Mouse (Mus musculus): ENCODE measurements at regions not wholly inside any gene's neighbourhood (a gene's known extent, or its start where the extent isn't known, plus 50 kb on each side); places are given as distances from the start of the nearest gene placed in this dataset.
"Not testable (repeated sequence)": the region's sequence is repeated elsewhere in the genome, so short reads cannot be mapped to it uniquely, and the experiment has no call there.

DNA sequence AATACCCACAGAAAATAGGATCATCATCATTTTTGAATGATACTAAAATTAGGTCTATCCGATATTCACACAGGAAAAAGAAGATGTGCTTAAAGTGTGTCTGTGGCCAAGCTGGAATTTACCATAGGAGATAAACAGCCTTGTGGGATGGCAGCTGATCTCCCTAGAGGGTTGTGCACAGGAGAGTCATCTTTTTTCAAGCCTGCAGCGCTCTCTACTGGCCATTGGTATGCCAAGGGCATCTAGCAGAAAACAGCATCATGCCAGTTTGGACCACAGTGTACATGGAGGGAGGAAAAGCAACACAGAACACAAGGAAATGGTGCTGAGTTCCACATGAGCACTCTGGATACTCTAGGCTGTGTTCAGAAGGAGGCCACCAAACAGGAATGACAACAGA is 74.1 kb upstream of the Diaph3 start:
- DNase-seq (ENCODE audit: low spot score), result peak; percentile 44

DNA sequence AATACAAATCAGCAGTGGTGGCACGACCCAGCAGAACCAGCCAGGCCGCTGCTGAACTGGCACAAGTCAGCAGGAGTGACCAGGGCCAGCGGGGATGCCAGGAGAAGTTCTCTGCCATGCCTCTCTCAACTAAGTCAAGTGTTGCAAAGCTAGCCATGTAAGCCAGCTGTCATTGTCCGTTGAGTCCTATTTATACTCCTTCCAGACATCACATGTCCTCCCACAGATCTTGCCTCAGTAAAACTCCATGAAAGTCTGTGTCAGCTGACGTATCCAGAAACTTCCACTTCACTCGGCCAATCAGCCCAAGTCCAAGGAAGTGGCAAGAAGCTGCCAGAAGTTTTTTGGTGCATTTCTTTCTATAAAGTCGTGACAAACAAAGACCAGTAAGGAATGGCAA is 76.0 kb upstream of the Diaph3 start:
- no peak for DNase-seq (ENCODE audit: low spot score)

DNA sequence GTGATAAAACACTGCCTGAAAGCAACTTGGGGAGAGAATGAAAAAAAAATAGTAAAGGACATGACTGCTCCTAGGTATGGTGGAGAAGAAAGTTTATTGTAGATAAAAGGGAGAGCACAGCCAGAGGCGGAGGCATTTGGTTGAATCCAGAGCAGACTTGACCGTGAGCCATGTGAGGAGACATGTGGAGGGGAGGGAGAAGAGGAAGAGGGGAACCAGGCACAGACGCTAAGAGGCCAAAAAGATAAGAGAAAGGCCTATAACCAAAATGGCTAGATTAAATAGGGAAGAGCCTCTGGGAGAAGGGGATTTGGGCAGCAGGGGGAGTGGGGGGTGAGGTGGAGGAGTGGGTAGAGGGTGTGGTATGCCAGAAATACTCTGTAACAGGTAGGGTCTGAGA is 78.9 kb upstream of the Diaph3 start:
- DNase-seq (ENCODE audit: low spot score), result no peak

DNA sequence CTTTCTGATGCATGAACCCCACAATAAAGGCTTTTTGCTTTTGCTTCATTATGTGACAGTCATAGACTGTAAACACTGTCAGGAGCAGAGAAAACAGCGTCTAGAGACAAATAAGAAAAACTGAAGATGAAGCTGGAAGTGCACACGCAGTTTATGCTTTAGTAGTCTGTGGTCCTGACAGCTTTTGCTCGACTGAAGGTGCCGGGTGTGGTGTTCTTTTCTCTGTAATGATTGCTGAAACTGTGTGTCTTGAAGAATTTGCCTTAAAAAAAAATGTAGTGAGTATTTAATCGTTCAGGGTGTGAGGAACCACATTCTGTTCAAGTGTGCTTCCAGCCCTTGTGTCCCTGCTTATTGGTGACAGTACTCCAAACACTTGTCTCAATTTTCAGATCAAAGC is 83.8 kb upstream of the Diaph3 start:
- no peak for DNase-seq (ENCODE audit: low spot score)

GRCm38 (mm10) chr14:87249258-87249657 is 108.2 kb upstream of the Diaph3 start:
- DNase-seq (ENCODE audit: low spot score), result no peak

DNA sequence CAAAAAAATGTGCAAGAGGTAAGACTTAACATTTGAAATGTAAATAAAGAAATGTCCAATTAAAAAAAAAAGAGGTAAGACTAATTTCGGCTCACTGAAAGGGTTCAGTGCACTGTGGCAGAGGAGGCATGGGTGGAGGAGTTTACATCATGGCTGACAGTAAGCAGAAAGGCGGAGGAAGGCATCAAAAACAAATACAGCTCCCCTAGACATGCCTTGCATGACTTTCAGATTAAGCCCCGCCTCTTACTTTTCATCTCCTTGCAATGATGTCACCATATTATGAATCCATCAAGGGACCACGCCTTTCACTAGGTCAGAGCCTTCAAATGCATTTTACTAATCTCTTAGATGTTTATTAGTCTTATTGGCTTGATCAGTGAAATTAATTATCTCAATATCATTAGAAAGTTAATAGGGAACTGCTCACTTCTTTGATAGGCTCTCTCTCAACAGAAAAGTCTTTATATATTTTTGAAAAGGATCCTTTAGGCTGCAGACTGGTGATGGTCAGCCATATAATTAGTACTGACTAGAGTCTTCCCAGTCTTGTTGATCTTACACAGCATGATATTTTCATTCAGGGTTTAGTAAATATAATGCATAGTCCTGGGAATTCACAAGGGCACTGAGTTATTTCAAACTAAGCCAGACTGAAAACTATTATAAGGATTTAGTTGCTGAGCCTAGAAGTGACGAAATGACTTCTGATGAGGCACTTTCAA is 114.6 kb upstream of the Diaph3 start:
- no peak for DNase-seq (ENCODE audit: low spot score)

DNA sequence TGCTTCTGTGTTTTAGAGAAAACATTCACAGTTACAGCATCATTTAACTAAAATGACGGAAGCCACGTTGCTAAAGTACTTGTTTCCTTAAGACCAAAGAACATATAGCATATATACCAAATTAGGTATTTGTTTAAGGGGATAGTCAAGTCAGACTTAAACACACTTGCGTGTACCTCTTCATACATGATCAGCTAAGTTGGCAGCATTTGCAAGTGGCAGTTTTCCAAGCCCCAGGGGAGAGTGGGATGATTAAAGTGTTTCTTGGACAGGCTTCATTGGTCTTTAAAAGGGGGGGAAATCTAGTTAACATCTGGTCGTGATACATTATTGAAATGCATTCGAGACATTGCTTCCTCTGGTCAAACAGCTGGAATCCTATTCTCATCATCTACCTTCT is 120.7 kb upstream of the Diaph3 start:
- DNase-seq (ENCODE audit: low spot score), result no peak

DNA sequence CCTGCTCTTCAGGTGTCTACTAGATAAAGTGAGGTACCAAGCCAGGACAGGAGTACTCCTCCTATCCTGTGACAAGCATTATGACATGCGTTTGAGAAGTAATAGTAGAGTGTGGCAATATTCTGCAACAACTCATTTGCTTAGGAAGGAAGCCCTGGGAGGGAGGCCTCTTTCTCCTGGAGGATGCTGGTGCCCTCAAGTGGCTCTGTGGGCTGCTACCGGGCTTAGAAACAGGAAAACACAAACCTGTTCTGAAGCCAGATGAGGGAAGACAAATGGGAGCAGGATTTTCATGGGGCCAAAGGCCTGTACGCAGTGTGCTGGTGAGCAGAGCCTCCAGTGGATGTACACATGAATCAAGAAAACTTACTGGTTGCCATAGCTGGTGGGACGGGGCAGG is 123.8 kb upstream of the Diaph3 start:
- no peak for DNase-seq (ENCODE audit: low spot score)

DNA sequence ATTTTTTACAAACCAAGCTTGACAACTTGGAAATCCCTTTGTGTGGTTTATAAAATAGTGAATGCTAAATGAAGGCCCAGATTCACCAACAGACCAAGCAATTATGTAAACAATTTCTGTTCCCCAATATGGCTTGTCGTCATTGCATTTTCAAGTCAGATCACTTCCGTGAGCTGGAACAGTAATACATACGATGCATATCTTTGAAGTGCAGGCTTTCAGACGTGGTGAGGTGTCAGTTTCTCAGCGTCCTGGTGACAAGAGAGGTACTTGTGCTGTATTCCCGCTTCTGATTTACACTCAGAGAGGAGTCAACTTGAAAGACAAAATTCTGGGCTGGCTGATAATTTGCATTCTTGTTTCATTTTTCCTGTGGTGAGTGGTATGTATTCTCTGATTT is 125.3 kb upstream of the Diaph3 start:
- no peak for DNase-seq (ENCODE audit: low spot score)

- not testable (repeated sequence) for DNase-seq (ENCODE audit: low spot score)
Observed at GRCm38 (mm10) chr14:87289266-87289665, 127.2 kb upstream of the Tdrd3 start.

- DNase-seq (ENCODE audit: low spot score), result no peak
Observed at GRCm38 (mm10) chr14:87289708-87290243, 126.7 kb upstream of the Tdrd3 start.

- DNase-seq (ENCODE audit: low spot score), result no peak
Observed at GRCm38 (mm10) chr14:87295206-87295605, 121.2 kb upstream of the Tdrd3 start.

DNA sequence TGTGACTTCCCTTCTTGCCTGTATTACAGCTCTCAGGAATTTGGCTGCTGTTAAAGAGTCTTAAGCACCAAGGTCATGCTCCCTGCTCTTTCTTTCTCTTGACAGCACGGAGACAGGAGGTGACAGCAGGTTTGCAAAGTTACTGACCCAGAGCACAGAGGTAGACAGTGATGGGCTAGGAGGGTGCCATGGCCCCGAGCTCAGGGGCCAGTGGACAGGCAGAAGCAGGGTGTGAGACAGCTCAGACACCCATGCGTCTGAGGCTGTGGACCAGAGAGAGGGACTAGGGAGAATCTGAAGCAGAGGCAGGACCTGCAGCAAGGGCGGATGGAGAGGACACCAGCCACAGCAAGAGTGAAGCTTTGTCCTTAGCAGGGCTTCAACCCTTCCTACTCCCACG is 119.3 kb upstream of the Tdrd3 start:
- DNase-seq (ENCODE audit: low spot score), result no peak

DNA sequence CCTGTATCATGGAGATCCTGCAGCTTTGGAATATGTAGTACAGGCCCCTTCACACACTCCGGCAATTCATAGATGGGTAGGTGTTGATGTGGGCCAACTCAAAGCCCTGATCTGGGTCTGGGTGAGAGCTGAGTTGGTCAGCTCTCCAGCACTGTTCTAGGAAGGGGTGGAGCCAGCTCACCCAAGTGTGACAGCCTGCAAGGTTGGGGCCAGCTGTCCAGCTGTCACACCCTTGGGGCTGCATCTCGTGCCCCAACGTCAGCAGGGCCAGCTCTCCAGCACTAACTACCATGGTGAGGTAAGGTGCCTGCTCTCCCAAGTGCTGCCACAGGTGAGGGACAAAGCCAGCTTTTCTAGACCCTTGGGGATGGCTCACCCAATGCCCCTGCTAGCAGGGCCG is 115.6 kb upstream of the Tdrd3 start:
- DNase-seq (ENCODE audit: low spot score), result no peak

- DNase-seq (ENCODE audit: low spot score), result no peak
Observed at GRCm38 (mm10) chr14:87301564-87301963, 114.9 kb upstream of the Tdrd3 start.

DNA sequence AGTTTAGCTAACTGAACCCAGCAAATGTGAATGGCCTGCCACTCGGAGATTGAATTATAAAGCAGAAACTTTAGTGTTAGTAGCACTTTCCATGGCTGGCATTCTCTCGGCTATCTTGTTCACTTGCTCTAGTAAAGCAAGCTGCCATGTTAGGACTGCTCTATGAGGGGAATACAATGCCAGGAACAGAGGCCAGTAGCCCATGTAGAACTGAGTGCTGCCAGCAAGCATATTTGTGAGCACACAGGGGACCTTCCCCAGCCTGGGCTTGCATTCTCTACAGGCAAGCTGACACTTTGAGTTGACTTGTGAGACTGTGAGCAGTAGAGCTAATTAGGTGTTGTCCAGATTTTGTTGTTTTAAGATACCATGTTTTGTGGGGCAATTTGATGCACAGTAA is 111.0 kb upstream of the Tdrd3 start:
- no peak for DNase-seq (ENCODE audit: low spot score)

DNA sequence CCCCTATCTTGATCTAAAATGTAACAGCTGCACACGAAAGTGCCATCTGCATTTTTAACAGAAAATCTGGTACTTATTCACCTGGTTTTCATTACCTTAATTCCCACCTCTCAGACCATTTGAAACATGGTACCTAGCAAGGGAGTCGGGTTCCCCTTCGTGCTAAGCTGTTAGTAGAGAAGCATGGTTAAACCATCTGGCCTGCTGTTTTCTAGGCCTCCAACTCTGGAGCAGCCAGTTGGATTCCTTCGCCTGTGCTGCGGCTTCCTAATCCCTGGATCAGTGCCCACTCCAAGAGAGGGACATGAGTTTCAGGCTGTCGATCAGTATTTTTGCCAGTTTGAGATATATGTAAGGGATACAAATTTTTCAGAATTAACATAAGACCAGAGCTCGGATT is 110.4 kb upstream of the Tdrd3 start:
- DNase-seq (ENCODE audit: low spot score), result no peak

- no peak for DNase-seq (ENCODE audit: low spot score)
Observed at GRCm38 (mm10) chr14:87308016-87308415, 108.4 kb upstream of the Tdrd3 start.

GRCm38 (mm10) chr14:87312318-87312717 is 104.1 kb upstream of the Tdrd3 start:
- DNase-seq (ENCODE audit: low spot score), result no peak

DNA sequence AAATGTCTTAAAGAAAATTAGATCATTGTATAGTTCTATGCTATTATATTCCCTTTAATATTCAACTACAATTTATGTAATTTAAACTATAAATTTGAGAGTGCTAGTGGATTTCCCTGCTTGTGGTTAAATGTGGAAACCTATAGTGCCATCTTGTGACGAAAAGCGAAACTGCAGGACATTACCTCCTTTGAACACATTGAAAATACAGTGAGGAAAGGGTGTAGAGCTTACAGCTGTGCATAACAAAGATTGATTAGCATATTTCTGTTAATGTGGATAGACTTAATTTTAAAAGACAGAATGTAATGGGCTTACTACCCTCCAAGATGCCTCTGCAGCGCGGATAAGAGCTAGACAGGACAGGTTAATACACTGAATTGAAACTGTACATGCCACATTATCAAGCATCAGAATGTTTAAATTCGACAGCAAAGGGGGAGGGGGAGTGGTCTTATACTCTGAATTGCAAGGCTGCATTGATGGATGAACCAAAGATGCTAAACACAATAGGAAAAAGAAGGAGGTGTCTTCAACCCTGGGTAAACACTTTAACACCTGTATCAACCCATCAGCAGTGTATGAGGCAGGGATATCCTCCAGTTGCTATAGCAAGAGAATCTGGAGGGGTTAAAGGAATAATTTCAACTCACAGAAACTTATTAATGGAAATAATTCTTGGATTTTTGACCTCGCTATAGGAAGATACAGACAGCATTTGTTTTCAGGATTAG is 101.3 kb upstream of the Tdrd3 start:
- peak; percentile 40 for DNase-seq (ENCODE audit: low spot score)

DNA sequence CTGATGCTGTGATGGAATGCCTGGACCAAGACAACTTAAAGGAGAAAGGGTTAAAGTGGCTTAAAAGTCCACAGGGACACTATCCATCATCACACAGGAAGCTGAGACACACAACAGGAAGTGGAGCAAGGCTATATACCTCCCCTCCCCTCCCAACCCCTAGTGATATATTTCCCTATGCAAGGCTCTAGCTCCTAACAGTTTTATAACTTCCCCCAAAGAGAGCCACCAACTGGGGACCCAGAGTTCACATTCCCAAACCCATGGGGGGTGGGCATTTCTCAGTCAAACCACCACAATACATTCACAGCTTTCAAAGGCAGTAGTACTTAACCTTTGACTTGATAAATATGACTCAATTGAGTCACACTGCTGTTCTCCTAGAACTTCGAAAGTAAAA is 88.6 kb upstream of the Tdrd3 start:
- no peak for DNase-seq (ENCODE audit: low spot score)

DNA sequence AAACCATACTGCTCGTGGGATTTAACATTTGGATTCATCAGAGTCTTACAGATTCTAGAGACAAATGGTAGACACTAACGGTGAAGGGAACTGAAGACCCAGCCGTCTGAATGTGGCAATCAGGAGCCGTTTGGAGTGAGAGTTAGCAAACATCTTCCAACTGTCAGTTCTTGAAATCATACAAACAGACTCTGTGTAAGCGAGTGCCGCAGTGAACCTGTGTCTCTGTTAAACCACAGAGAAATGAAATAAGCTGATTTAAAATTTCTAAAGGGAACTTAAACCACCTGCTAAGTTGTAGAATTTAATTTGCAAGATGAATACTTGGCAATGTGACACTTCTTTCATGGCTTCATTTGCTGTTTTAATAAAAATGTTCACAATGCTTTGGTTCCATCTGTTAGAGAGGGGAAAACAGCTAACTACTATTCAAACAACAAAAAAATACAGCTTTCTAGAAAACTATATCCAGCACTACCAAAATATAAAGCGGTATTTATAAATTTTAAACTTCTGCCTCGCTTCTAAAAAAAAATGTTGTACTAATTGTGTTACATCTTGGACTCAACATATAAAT is 78.4 kb upstream of the Tdrd3 start:
- DNase-seq (ENCODE audit: low spot score), result no peak

DNA sequence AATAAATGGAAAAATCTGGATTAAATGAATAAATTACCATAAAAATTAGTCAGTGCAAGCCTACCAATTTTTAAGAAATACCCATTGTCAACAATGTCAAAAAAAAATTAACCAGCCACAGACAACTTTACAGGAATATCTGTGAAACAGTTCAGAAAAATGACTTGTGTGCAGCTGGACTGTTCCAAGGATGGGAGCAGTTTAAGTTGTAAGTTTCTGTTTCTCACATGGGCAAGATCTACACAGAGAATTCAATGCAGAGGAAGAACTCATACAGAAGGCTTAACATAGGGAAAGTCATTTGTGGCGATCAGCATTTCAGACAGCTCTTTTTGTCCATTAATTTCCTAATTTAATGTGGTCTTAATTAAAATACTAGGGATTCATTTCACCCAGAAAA is 71.9 kb upstream of the Tdrd3 start:
- DNase-seq (ENCODE audit: low spot score), result no peak
